Mouse (Mus musculus): ENCODE data around the gene Rit1. TPM values are rescaled to one million over a fixed set of nuclear protein-coding genes. Genes with fewer than 3 reads are reported as not detected.
"Not testable (repeated sequence)": the region's sequence is repeated elsewhere in the genome, so short reads cannot be mapped to it uniquely, and the experiment has no call there.

Rit1 gene
- polyA plus RNA-seq, 1 experiment from 2014 or later = 52.6 TPM

GRCm38 (mm10) chr3:88758045-88758500, 41.4 kb downstream of the Rit1 start:
- peak overlapping the region; percentile 34 for H3K4me2 ChIP-seq (ENCODE audit: low read length)
- no peak overlapping the region for H3K4me3 ChIP-seq (replicated peaks; ENCODE audit: low read length)
- peak overlapping the region; percentile 72 for H3K27ac ChIP-seq (ENCODE audit: low read length)
- 0 out of 2 replicates have a peak overlapping the region, but pooled peaks have one; percentile 20 for H3K9ac ChIP-seq (replicated peaks; ENCODE audit: low read depth, low read length)
- WGBS = 0% methylated on average over 5 of the region's 5 CpGs
- ATAC-seq = peak; percentile 89
- peaks cover 22% of the 10 kb centered on the region for H3K36me3 ChIP-seq (ENCODE audit: control insufficient read depth, insufficient read depth)
- H3K4me1 ChIP-seq (replicated peaks; ENCODE audit: control insufficient read depth, insufficient read depth, low read length) = peaks cover 47% of the 10 kb centered on the region
- no peaks in the 10 kb centered on the region for H3K27me3 ChIP-seq (replicated peaks; ENCODE audit: control insufficient read depth, insufficient read depth, low read length)
- H3K9me3 ChIP-seq (ENCODE audit: control insufficient read depth, low read length) = no peaks in the 10 kb centered on the region

GRCm38 (mm10) chr3:88761619-88762018, 45.0 kb downstream of the Rit1 start:
- H3K4me2 ChIP-seq (ENCODE audit: low read length) = no peak overlapping the region
- H3K9me3 ChIP-seq (ENCODE audit: control insufficient read depth, low read length) = no peaks in the 10 kb centered on the region
- peaks cover 26% of the 10 kb centered on the region for H3K36me3 ChIP-seq (ENCODE audit: control insufficient read depth, insufficient read depth)
- H3K4me1 ChIP-seq (replicated peaks; ENCODE audit: control insufficient read depth, insufficient read depth, low read length) = peaks cover 33% of the 10 kb centered on the region
- H3K27ac ChIP-seq (ENCODE audit: low read length) = no peak overlapping the region
- no peak overlapping the region for H3K4me3 ChIP-seq (replicated peaks; ENCODE audit: low read length)
- WGBS = 96% methylated on average over 19 of the region's 19 CpGs
- H3K9ac ChIP-seq (replicated peaks; ENCODE audit: low read depth, low read length) = no peak overlapping the region
- no peaks in the 10 kb centered on the region for H3K27me3 ChIP-seq (replicated peaks; ENCODE audit: control insufficient read depth, insufficient read depth, low read length)
- ATAC-seq = no peak

GRCm38 (mm10) chr3:88762401-88762831, 45.8 kb downstream of the Rit1 start:
- Histone ChIP-seq H3K4me3 (replicated peaks; ENCODE audit: low read length) (no peak overlapping the region), H3K9me3 (ENCODE audit: control insufficient read depth, low read length) (no peaks in the 10 kb centered on the region), H3K4me2 (ENCODE audit: low read length) (no peak overlapping the region), H3K27me3 (replicated peaks; ENCODE audit: control insufficient read depth, insufficient read depth, low read length) (no peaks in the 10 kb centered on the region), H3K36me3 (ENCODE audit: control insufficient read depth, insufficient read depth) (peaks cover 26% of the 10 kb centered on the region), H3K4me1 (replicated peaks; ENCODE audit: control insufficient read depth, insufficient read depth, low read length) (peaks cover 26% of the 10 kb centered on the region), H3K9ac (replicated peaks; ENCODE audit: low read depth, low read length) (no peak overlapping the region), H3K27ac (ENCODE audit: low read length) (no peak overlapping the region; the same call in 1 of the 2 replicates)
- ATAC-seq = no peak
- 24% methylated on average over 6 of the region's 6 CpGs for WGBS

GRCm38 (mm10) chr3:88771189-88771940, 54.7 kb downstream of the Rit1 start:
- Histone ChIP-seq H3K4me2 (ENCODE audit: low read length) (peak overlapping the region; percentile 48), H3K4me3 (replicated peaks; ENCODE audit: low read length) (peak overlapping the region; percentile 54), H3K9ac (replicated peaks; ENCODE audit: low read depth, low read length) (peak overlapping the region; percentile 63), H3K27ac (ENCODE audit: low read length) (peak overlapping the region; percentile 93)
- not testable (repeated sequence) for H3K9me3 ChIP-seq (ENCODE audit: control insufficient read depth, low read length); H3K4me1 ChIP-seq (replicated peaks; ENCODE audit: control insufficient read depth, insufficient read depth, low read length); H3K27me3 ChIP-seq (replicated peaks; ENCODE audit: control insufficient read depth, insufficient read depth, low read length); H3K36me3 ChIP-seq (ENCODE audit: control insufficient read depth, insufficient read depth)
- under 1% methylated on average over 22 of the region's 28 CpGs for WGBS
- ATAC-seq = peak; percentile 84

GRCm38 (mm10) chr3:88771941-88772280, 55.3 kb downstream of the Rit1 start:
- not testable (repeated sequence) for H3K9me3 ChIP-seq (ENCODE audit: control insufficient read depth, low read length); H3K27me3 ChIP-seq (replicated peaks; ENCODE audit: control insufficient read depth, insufficient read depth, low read length)

GRCm38 (mm10) chr3:88772399-88772798, 55.8 kb downstream of the Rit1 start:
- Histone ChIP-seq H3K4me3 (replicated peaks; ENCODE audit: low read length) (peak overlapping the region; percentile 37), H3K4me2 (ENCODE audit: low read length) (peak overlapping the region; percentile 38; the same call in 1 of the 2 replicates)
- H3K27ac ChIP-seq (ENCODE audit: low read length); H3K9me3 ChIP-seq (ENCODE audit: control insufficient read depth, low read length); H3K36me3 ChIP-seq (ENCODE audit: control insufficient read depth, insufficient read depth); H3K9ac ChIP-seq (replicated peaks; ENCODE audit: low read depth, low read length); H3K4me1 ChIP-seq (replicated peaks; ENCODE audit: control insufficient read depth, insufficient read depth, low read length); H3K27me3 ChIP-seq (replicated peaks; ENCODE audit: control insufficient read depth, insufficient read depth, low read length): not testable (repeated sequence)
- peak; percentile 82 for ATAC-seq
- 0% methylated on average over 18 of the region's 19 CpGs for WGBS

More at GRCm38 (mm10) chr3:88771941-88772280, 55.3 kb downstream of the Rit1 start:
- Histone ChIP-seq H3K9ac (replicated peaks; ENCODE audit: low read depth, low read length) (peak overlapping the region; percentile 63), H3K4me2 (ENCODE audit: low read length) (peak overlapping the region; percentile 48), H3K4me3 (replicated peaks; ENCODE audit: low read length) (peak overlapping the region; percentile 54), H3K27ac (ENCODE audit: low read length) (peak overlapping the region; percentile 93)
- H3K4me1 ChIP-seq (replicated peaks; ENCODE audit: control insufficient read depth, insufficient read depth, low read length); H3K36me3 ChIP-seq (ENCODE audit: control insufficient read depth, insufficient read depth): not testable (repeated sequence)
- 0% methylated on average over 3 of the region's 6 CpGs for WGBS
- ATAC-seq = peak; percentile 30

- not testable (repeated sequence) for ATAC-seq; H3K9me3 ChIP-seq (ENCODE audit: control insufficient read depth, low read length)
- WGBS = 72% methylated on average over 6 of the region's 6 CpGs
Measured at GRCm38 (mm10) chr3:88773163-88773562, 56.5 kb downstream of the Rit1 start.

GRCm38 (mm10) chr3:88774939-88775841, 58.6 kb downstream of the Rit1 start, which contains the start of gene Syt11:
Gene Syt11 (minus strand): TSS chr3:88775164.
- WGBS = 5% methylated on average over 28 of the region's 51 CpGs
- H3K36me3 ChIP-seq (ENCODE audit: control insufficient read depth, insufficient read depth); H3K9me3 ChIP-seq (ENCODE audit: control insufficient read depth, low read length); H3K27me3 ChIP-seq (replicated peaks; ENCODE audit: control insufficient read depth, insufficient read depth, low read length); H3K4me1 ChIP-seq (replicated peaks; ENCODE audit: control insufficient read depth, insufficient read depth, low read length): not testable (repeated sequence)
- ATAC-seq = peak; percentile 54
- peak within 1 kb of the TSS; percentile 40 for H3K4me3 ChIP-seq (replicated peaks; ENCODE audit: low read length)
- peak within 1 kb of the TSS; percentile 48 for H3K4me2 ChIP-seq (ENCODE audit: low read length)
- peak within 1 kb of the TSS; percentile 81 for H3K27ac ChIP-seq (ENCODE audit: low read length)
- 0 out of 2 replicates have a peak within 1 kb of the TSS, but pooled peaks have one; percentile 35 for H3K9ac ChIP-seq (replicated peaks; ENCODE audit: low read depth, low read length)

More at GRCm38 (mm10) chr3:88773163-88773562, 56.5 kb downstream of the Rit1 start:
- not testable (repeated sequence) for H3K9ac ChIP-seq (replicated peaks; ENCODE audit: low read depth, low read length); H3K36me3 ChIP-seq (ENCODE audit: control insufficient read depth, insufficient read depth); H3K27ac ChIP-seq (ENCODE audit: low read length); H3K4me1 ChIP-seq (replicated peaks; ENCODE audit: control insufficient read depth, insufficient read depth, low read length); H3K4me3 ChIP-seq (replicated peaks; ENCODE audit: low read length); H3K27me3 ChIP-seq (replicated peaks; ENCODE audit: control insufficient read depth, insufficient read depth, low read length); H3K4me2 ChIP-seq (ENCODE audit: low read length)
